Mouse (Mus musculus) heart, adult 2 months (tissue): ENCODE measurements at regions not wholly inside any gene's neighbourhood (a gene's known extent, or its start where the extent isn't known, plus 50 kb on each side); places are given as distances from the start of the nearest gene placed in this dataset.
"Not testable (repeated sequence)": the region's sequence is repeated elsewhere in the genome, so short reads cannot be mapped to it uniquely, and the experiment has no call there.

Experiments
- DNase-seq, 2 experiments: peaks; one replicate each; pipeline ENCODE4 v3.0.0; 2021
- H3K27ac ChIP-seq: fragments of 200-600 bp; 2 replicates; pipeline ENCODE4 v1.8.1; 2022
- H3K27me3 ChIP-seq: fragments of 200-500 bp; 2 replicates; pipeline ENCODE4 v1.6.1; 2012; ENCODE audit warnings: mild to moderate bottlenecking, low read length, inconsistent platforms, mixed read lengths; ENCODE audit not compliant: control insufficient read depth, insufficient read depth
- H3K36me3 ChIP-seq: fragments of 200-500 bp; 2 replicates; pipeline ENCODE4 v1.6.1; 2012; ENCODE audit warnings: low read length, inconsistent platforms; ENCODE audit not compliant: control insufficient read depth, insufficient read depth
- H3K4me1 ChIP-seq: fragments of 200-500 bp; 2 replicates; pipeline ENCODE4 v1.6.1; 2011; ENCODE audit warnings: low read length; ENCODE audit not compliant: control insufficient read depth, insufficient read depth
- H3K4me3 ChIP-seq: fragments of 200-600 bp; 2 replicates; pipeline ENCODE4 v1.8.1; 2022
- H3K79me2 ChIP-seq: fragments of 200-500 bp; replicated peaks from 2 replicates; pipeline ENCODE4 v1.6.1; 2012; ENCODE audit warnings: mild to moderate bottlenecking, inconsistent platforms, low read length, moderate library complexity, mixed read lengths; ENCODE audit not compliant: control insufficient read depth, insufficient read depth
- H3K9ac ChIP-seq: fragments of 200-500 bp; 2 replicates; pipeline ENCODE4 v1.6.1; 2012; ENCODE audit warnings: low read depth, mild to moderate bottlenecking, control low read depth, inconsistent platforms, low read length, mixed read lengths
- CTCF ChIP-seq: fragments of 200-600 bp; IDR thresholded peaks from 2 replicates; pipeline ENCODE4 v1.8.1; 2022; ENCODE audit warnings: antibody characterized with exemption, mild to moderate bottlenecking, moderate library complexity
- EP300 ChIP-seq: fragments of 200-500 bp; IDR thresholded peaks from 2 replicates; pipeline ENCODE4 v1.6.1; 2011; ENCODE audit warnings: low read depth, low read length, control low read depth; ENCODE audit not compliant: insufficient read depth
- POLR2A ChIP-seq: fragments of 200-500 bp; IDR thresholded peaks from 2 replicates; pipeline ENCODE4 v1.6.1; 2011; ENCODE audit warnings: mild to moderate bottlenecking, low read depth, low read length, control low read depth; ENCODE audit not compliant: insufficient read depth
- WGBS: fragments of 180-500 bp; shearing (Covaris S2); methylation state at CpG from one replicate; pipeline ENCODE4 v1.1.7; 2018; 5-methylcytosine and 5-hydroxymethylcytosine counted together
- intact Hi-C: fragments of 180-260 bp; cut with DNase I; formaldehyde crosslinking; loops from one replicate; pipeline ENCODE4 v1.15.1; 2025

- 40% methylated on average over 9 of the region's 9 CpGs for WGBS
- no peaks in the 10 kb centered on the region for H3K36me3 ChIP-seq
- H3K27me3 ChIP-seq: no peaks in the 10 kb centered on the region
- no peaks in the 10 kb centered on the region for H3K79me2 ChIP-seq
- H3K4me3 ChIP-seq: no peak overlapping the region
- intact Hi-C loops: no loop called here
- H3K27ac ChIP-seq: no peak overlapping the region
- TF ChIP-seq POLR2A (no peak), EP300 (no peak), CTCF (no peak)
- H3K4me1 ChIP-seq: no peaks in the 10 kb centered on the region
- peak in 1 of 2 experiments; percentile 25 for DNase-seq
- no peak overlapping the region for H3K9ac ChIP-seq
These were observed 224.2 kb downstream of the Diras2 start for GRCm38 (mm10) chr13:52306783-52307440.

GRCm38 (mm10) chr13:52310954-52311353 lies 220.1 kb downstream of the Diras2 start:
- no peak overlapping the region for H3K27ac ChIP-seq
- no peaks in the 10 kb centered on the region for H3K4me1 ChIP-seq
- intact Hi-C loops: no loop called here
- H3K79me2 ChIP-seq: no peaks in the 10 kb centered on the region
- H3K9ac ChIP-seq: no peak overlapping the region
- WGBS: 49% methylated on average over 2 of the region's 2 CpGs
- H3K36me3 ChIP-seq: no peaks in the 10 kb centered on the region
- no peak overlapping the region for H3K4me3 ChIP-seq
- no peaks in the 10 kb centered on the region for H3K27me3 ChIP-seq
- no peak for DNase-seq
- no peak for TF ChIP-seq POLR2A
- TF ChIP-seq CTCF: no peak
- no peak for TF ChIP-seq EP300

- Histone ChIP-seq H3K27me3 (no peaks in the 10 kb centered on the region), H3K9ac (no peak overlapping the region), H3K4me3 (no peak overlapping the region), H3K4me1 (no peaks in the 10 kb centered on the region), H3K36me3 (no peaks in the 10 kb centered on the region), H3K27ac (no peak overlapping the region), H3K79me2 (no peaks in the 10 kb centered on the region)
- intact Hi-C loops: no loop called here
- TF ChIP-seq EP300 (no peak), POLR2A (no peak), CTCF (no peak)
- DNase-seq: no peak
- 86% methylated on average over 2 of the region's 2 CpGs for WGBS
These were observed 212.8 kb downstream of the Diras2 start for GRCm38 (mm10) chr13:52318276-52318675.

- Histone ChIP-seq H3K79me2 (no peaks in the 10 kb centered on the region), H3K4me3 (no peak overlapping the region), H3K27me3 (no peaks in the 10 kb centered on the region), H3K36me3 (no peaks in the 10 kb centered on the region), H3K4me1 (no peaks in the 10 kb centered on the region), H3K27ac (no peak overlapping the region), H3K9ac (no peak overlapping the region)
- no peak for TF ChIP-seq CTCF
- TF ChIP-seq EP300: no peak
- no peak for TF ChIP-seq POLR2A
- intact Hi-C loops: no loop called here
- DNase-seq: no peak
- 35% methylated on average over 3 of the region's 3 CpGs for WGBS
These were observed 207.4 kb downstream of the Diras2 start for GRCm38 (mm10) chr13:52323691-52324090.

GRCm38 (mm10) chr13:52324378-52324777 lies 206.7 kb downstream of the Diras2 start:
- H3K27ac ChIP-seq, H3K27me3 ChIP-seq, intact Hi-C loops, DNase-seq, H3K79me2 ChIP-seq, H3K4me1 ChIP-seq, H3K4me3 ChIP-seq, H3K9ac ChIP-seq, H3K36me3 ChIP-seq: not testable (repeated sequence)
- WGBS: 81% methylated on average over 3 of the region's 3 CpGs

GRCm38 (mm10) chr13:52325647-52326046 lies 205.4 kb downstream of the Diras2 start:
- H3K4me1 ChIP-seq, H3K27ac ChIP-seq, intact Hi-C loops, H3K36me3 ChIP-seq, H3K79me2 ChIP-seq, H3K27me3 ChIP-seq, H3K9ac ChIP-seq, DNase-seq, H3K4me3 ChIP-seq: not testable (repeated sequence)
- WGBS: 85% methylated on average over 6 of the region's 6 CpGs

- H3K27me3 ChIP-seq: no peaks in the 10 kb centered on the region
- intact Hi-C loops: no loop called here
- 87% methylated on average over 9 of the region's 9 CpGs for WGBS
- H3K79me2 ChIP-seq: no peaks in the 10 kb centered on the region
- H3K9ac ChIP-seq: no peak overlapping the region
- H3K27ac ChIP-seq: no peak overlapping the region
- TF ChIP-seq CTCF (no peak), EP300 (no peak), POLR2A (no peak)
- no peaks in the 10 kb centered on the region for H3K4me1 ChIP-seq
- DNase-seq: no peak
- H3K4me3 ChIP-seq: no peak overlapping the region
- no peaks in the 10 kb centered on the region for H3K36me3 ChIP-seq
These were observed 203.3 kb downstream of the Diras2 start for GRCm38 (mm10) chr13:52327734-52328133.
